Mouse (Mus musculus) ES-E14 (cell line): ENCODE data around the gene Epp13. TPM values are rescaled to one million over a fixed set of nuclear protein-coding genes. Genes with fewer than 3 reads are reported as not detected.

Experiments
- DNase-seq: peaks from one replicate; pipeline ENCODE4 v3.0.0-alpha.2; 2013; ENCODE audit warnings: low read depth, low spot score
- H3K27ac ChIP-seq: 2 replicates; pipeline ENCODE4 v1.5.1; 2012; ENCODE audit warnings: low read depth, mild to moderate bottlenecking, low read length, moderate library complexity, mixed read lengths; ENCODE audit not compliant: poor library complexity, insufficient read depth, severe bottlenecking
- H3K36me3 ChIP-seq: 2 replicates; pipeline ENCODE4 v1.6.1; 2012; ENCODE audit warnings: mild to moderate bottlenecking, low read length, moderate library complexity, mixed read lengths; ENCODE audit not compliant: control insufficient read depth, poor library complexity, insufficient read depth, severe bottlenecking
- H3K4me1 ChIP-seq, 2 experiments: fragments of 150-350 bp in 1 of 2; sonication (generic) in 1 of 2; 2 replicates each; pipeline ENCODE4 v1.6.1; 2012; ENCODE audit warnings: low read length in 2 of 2, mild to moderate bottlenecking in 1 of 2, mixed read lengths in 1 of 2; ENCODE audit not compliant: control insufficient read depth in 2 of 2, insufficient read depth in 2 of 2, poor library complexity in 1 of 2
- H3K4me3 ChIP-seq, 2 experiments: fragments of 150-350 bp in 1 of 2; sonication (generic) in 1 of 2; 2 replicates each; pipeline ENCODE4 v1.5.1; 2012; ENCODE audit warnings: low read length in 2 of 2, low read depth in 1 of 2, mild to moderate bottlenecking in 1 of 2, mixed read lengths in 1 of 2; ENCODE audit not compliant: insufficient read depth in 1 of 2, poor library complexity in 1 of 2, severe bottlenecking in 1 of 2
- H3K9ac ChIP-seq: 2 replicates; pipeline ENCODE4 v1.6.1; 2012; ENCODE audit warnings: low read depth, mild to moderate bottlenecking, low read length, mixed read lengths; ENCODE audit not compliant: poor library complexity, insufficient read depth, severe bottlenecking
- H3K9me3 ChIP-seq: fragments of 150-350 bp; sonication (generic); 2 replicates; pipeline ENCODE4 v1.6.1; 2012; ENCODE audit warnings: low read depth, mild to moderate bottlenecking, low read length; ENCODE audit not compliant: control insufficient read depth, insufficient read depth
- CHD2 ChIP-seq: IDR thresholded peaks from 2 replicates; pipeline ENCODE4 v1.6.1; 2014; ENCODE audit warnings: mild to moderate bottlenecking, low read depth, low read length, inconsistent platforms
- HCFC1 ChIP-seq: IDR thresholded peaks from 2 replicates; pipeline ENCODE4 v1.6.1; 2012; ENCODE audit warnings: low read length, inconsistent platforms, borderline replicate concordance; ENCODE audit not compliant: insufficient read depth
- MAFK ChIP-seq: IDR thresholded peaks from 2 replicates; pipeline ENCODE4 v1.6.1; 2014; ENCODE audit warnings: mild to moderate bottlenecking, low read depth, low read length, inconsistent platforms; ENCODE audit not compliant: insufficient read depth
- ZC3H11A ChIP-seq: IDR thresholded peaks from 2 replicates; pipeline ENCODE4 v1.6.1; 2012; ENCODE audit warnings: low read depth, mild to moderate bottlenecking, inconsistent platforms, low read length, borderline replicate concordance
- ZNF384 ChIP-seq: IDR thresholded peaks from 2 replicates; pipeline ENCODE4 v1.6.1; 2012; ENCODE audit warnings: low read depth, low read length, inconsistent platforms
- in situ Hi-C, 2 experiments: fragments of 600-800 bp; cut with MboI; formaldehyde crosslinking; loops; one replicate each; pipeline ENCODE4 v1.15.1; 2025; ENCODE audit warnings: low sequenced_read_pairs in 2 of 2, inconsistent platforms in 1 of 2; ENCODE audit not compliant: unreplicated experiment in 2 of 2
- total RNA-seq: library from RNA; depleted of rRNA; stranded (reverse); fragments of 300-350 nt; gene quantifications from 2 replicates; pipeline ENCODE4 v1.2.3, GENCODE M21; 2012

The Epp13 gene
- total RNA-seq, 1 experiment: 12.4 TPM

- Histone ChIP-seq H3K27ac (no peak overlapping the region), H3K36me3 (no peaks in the 10 kb centered on the region), H3K9me3 (no peaks in the 10 kb centered on the region), H3K4me3 (no peak overlapping the region), H3K9ac (no peak overlapping the region), H3K4me1 (peaks cover 6 to 12% of the 10 kb centered on the region in 2 experiments; a peak in 3 of 4 replicates)
- peak; percentile 76; the same call in 1 of the 2 replicates for TF ChIP-seq ZC3H11A
- TF ChIP-seq ZNF384: no peak
- DNase-seq: no peak
- in situ Hi-C loops: no loop called here
Observed at GRCm38 (mm10) chr7:6262120-6262519, 9.6 kb downstream of the Epp13 start.

- Histone ChIP-seq H3K9ac (no peak overlapping the region), H3K27ac (no peak overlapping the region), H3K36me3 (no peaks in the 10 kb centered on the region), H3K4me3 (no peak overlapping the region), H3K4me1 (peaks cover 6 to 10% of the 10 kb centered on the region in 2 experiments; a peak in 3 of 4 replicates), H3K9me3 (no peaks in the 10 kb centered on the region)
- TF ChIP-seq HCFC1: no peak
- no peak for TF ChIP-seq CHD2
- in situ Hi-C loops: no loop called here
- no peak for DNase-seq
Observed at GRCm38 (mm10) chr7:6262984-6263383, 10.5 kb downstream of the Epp13 start.

- in situ Hi-C loops: no loop called here
- H3K27ac ChIP-seq: no peak overlapping the region
- peak overlapping the region; percentile 26; the same call in 1 of the 2 replicates for H3K9ac ChIP-seq
- H3K36me3 ChIP-seq: no peaks in the 10 kb centered on the region
- H3K4me3 ChIP-seq: peak overlapping the region; percentile 32 to 48; a peak in 3 of 4 replicates
- TF ChIP-seq CHD2 (no peak), MAFK (no peak), ZNF384 (no peak)
- H3K4me1 ChIP-seq: peaks cover 0 to 7% of the 10 kb centered on the region in 2 experiments; a peak in 2 of 4 replicates
- no peaks in the 10 kb centered on the region for H3K9me3 ChIP-seq
- DNase-seq: no peak
Observed at GRCm38 (mm10) chr7:6265695-6266094, 13.2 kb downstream of the Epp13 start.

GRCm38 (mm10) chr7:6277906-6278305 is 25.4 kb downstream of the Epp13 start:
- Histone ChIP-seq H3K27ac (no peak overlapping the region), H3K9me3 (no peaks in the 10 kb centered on the region), H3K4me3 (no peak overlapping the region), H3K4me1 (no peaks in the 10 kb centered on the region; a peak in 1 of 4 replicates), H3K36me3 (no peaks in the 10 kb centered on the region; the same call in 1 of the 2 replicates), H3K9ac (no peak overlapping the region)
- no peak for TF ChIP-seq CHD2
- no peak for TF ChIP-seq ZNF384
- TF ChIP-seq ZC3H11A: no peak
- no peak for TF ChIP-seq HCFC1
- TF ChIP-seq MAFK: no peak
- DNase-seq: no peak
- in situ Hi-C loops: no loop called here

GRCm38 (mm10) chr7:6282749-6283148 is 30.2 kb downstream of the Epp13 start:
- in situ Hi-C loops: no loop called here
- H3K4me3 ChIP-seq: peak overlapping the region in 1 of 2 experiments; percentile 72; a peak in 2 of 4 replicates
- no peak overlapping the region for H3K27ac ChIP-seq
- no peaks in the 10 kb centered on the region for H3K36me3 ChIP-seq
- H3K9me3 ChIP-seq: no peaks in the 10 kb centered on the region
- H3K9ac ChIP-seq: no peak overlapping the region
- peak; percentile 69 for DNase-seq
- H3K4me1 ChIP-seq: peaks cover 3 to 5% of the 10 kb centered on the region in 2 experiments; a peak in 2 of 4 replicates
- TF ChIP-seq ZC3H11A: peak; percentile 35; the same call in 1 of the 2 replicates
- TF ChIP-seq ZNF384: 0 out of 2 replicates have a peak, but pooled peaks have one; percentile 35
- TF ChIP-seq MAFK: no peak
